Mouse (Mus musculus) lung, embryonic 14.5 days (tissue): ENCODE results near the gene Gpc6. TPM values are rescaled to one million over a fixed set of nuclear protein-coding genes. Genes with fewer than 3 reads are reported as not detected.
A peak's percentile ranks its signal among the peaks of the same experiment; 100 is the strongest.

Experiments
- ATAC-seq: fragments of 200-750 bp; cut with Nextera tagmentation; 2 replicates; pipeline ENCODE4 v1.8.0; 2017; ENCODE audit warnings: mild to moderate bottlenecking, moderate TSS enrichment, moderate library complexity; ENCODE audit not compliant: insufficient read depth
- DNase-seq: peaks from one replicate; pipeline ENCODE4 v3.0.0-alpha.2; 2015
- H3K27ac ChIP-seq: fragments of 300-500 bp; sonication (generic); 2 replicates; pipeline ENCODE4 v1.5.1; 2014; ENCODE audit warnings: low read depth, mild to moderate bottlenecking, moderate library complexity
- H3K27me3 ChIP-seq: fragments of 300-500 bp; sonication (generic); 2 replicates; pipeline ENCODE4 v1.6.1; 2014; ENCODE audit warnings: low read length, control low read depth; ENCODE audit not compliant: insufficient read depth
- H3K36me3 ChIP-seq: fragments of 300-500 bp; sonication (generic); 2 replicates; pipeline ENCODE4 v1.6.1; 2014; ENCODE audit warnings: control low read depth; ENCODE audit not compliant: insufficient read depth
- H3K4me1 ChIP-seq: fragments of 300-500 bp; sonication (generic); 2 replicates; pipeline ENCODE4 v1.6.1; 2014; ENCODE audit warnings: antibody characterized with exemption, control low read depth; ENCODE audit not compliant: insufficient read depth
- H3K4me2 ChIP-seq: fragments of 300-500 bp; sonication (generic); 2 replicates; pipeline ENCODE4 v1.6.1; 2014; ENCODE audit warnings: mild to moderate bottlenecking
- H3K4me3 ChIP-seq: fragments of 300-500 bp; sonication (generic); 2 replicates; pipeline ENCODE4 v1.5.1; 2014; ENCODE audit warnings: low read depth, low read length
- H3K9ac ChIP-seq: fragments of 300-500 bp; sonication (generic); 2 replicates; pipeline ENCODE4 v1.6.1; 2014
- H3K9me3 ChIP-seq: fragments of 300-500 bp; sonication (generic); 2 replicates; pipeline ENCODE4 v1.6.1; 2016; ENCODE audit warnings: low read depth, low read length, control low read depth
- CTCF ChIP-seq: IDR thresholded peaks from 2 replicates; pipeline ENCODE4 v1.5.1; 2016; ENCODE audit warnings: antibody characterized with exemption, low read depth
- WGBS: fragments of 180-500 bp; shearing (Covaris S2); extraction: QIAGEN DNeasy Blood & Tissue Kit; methylation state at CpG from one replicate; pipeline ENCODE4 v1.1.7; 2014; 5-methylcytosine and 5-hydroxymethylcytosine counted together
- polyA plus RNA-seq: library from polyadenylated mRNA; unstranded; fragments of >200 nt; fragmentation: Nextera tagmentation; extraction: Ambion mirVana; gene quantifications from 2 replicates; pipeline ENCODE4 v1.2.1, GENCODE M21; 2014

Gpc6 gene
- polyA plus RNA-seq, 1 experiment from 2014 or later, result 38.9 TPM

- 66% methylated on average over 6 of the region's 6 CpGs for WGBS
These were observed 573.7 kb downstream of the Gpc6 start for GRCm38 (mm10) chr14:117498785-117499184.

GRCm38 (mm10) chr14:117499354-117499753 is 574.2 kb downstream of the Gpc6 start:
- ATAC-seq, result no peak
- H3K9me3 ChIP-seq, result no peaks in the 10 kb centered on the region
- no peak overlapping the region for H3K9ac ChIP-seq
- 35% methylated on average over 4 of the region's 4 CpGs for WGBS
- no peak overlapping the region for H3K27ac ChIP-seq
- H3K4me3 ChIP-seq, result no peak overlapping the region
- no peaks in the 10 kb centered on the region for H3K36me3 ChIP-seq
- H3K4me2 ChIP-seq, result no peak overlapping the region
- no peaks in the 10 kb centered on the region for H3K4me1 ChIP-seq
- no peaks in the 10 kb centered on the region for H3K27me3 ChIP-seq
- no peak for DNase-seq
- no peak for TF ChIP-seq CTCF

More at GRCm38 (mm10) chr14:117498785-117499184, 573.7 kb downstream of the Gpc6 start:
- Histone ChIP-seq H3K9ac (no peak overlapping the region), H3K27ac (no peak overlapping the region), H3K4me1 (no peaks in the 10 kb centered on the region), H3K4me3 (no peak overlapping the region), H3K4me2 (no peak overlapping the region), H3K27me3 (no peaks in the 10 kb centered on the region), H3K36me3 (no peaks in the 10 kb centered on the region), H3K9me3 (no peaks in the 10 kb centered on the region)
- ATAC-seq (no peak), DNase-seq (no peak)
- TF ChIP-seq CTCF, result no peak

- DNase-seq, result no peak
- Histone ChIP-seq H3K9ac (no peak overlapping the region), H3K4me3 (no peak overlapping the region), H3K9me3 (no peaks in the 10 kb centered on the region), H3K27me3 (no peaks in the 10 kb centered on the region), H3K4me2 (no peak overlapping the region), H3K27ac (no peak overlapping the region), H3K4me1 (no peaks in the 10 kb centered on the region), H3K36me3 (no peaks in the 10 kb centered on the region)
- no peak for TF ChIP-seq CTCF
- no peak for ATAC-seq
- 66% methylated on average over 2 of the region's 2 CpGs for WGBS
These were observed 589.7 kb downstream of the Gpc6 start for GRCm38 (mm10) chr14:117514829-117515228.

GRCm38 (mm10) chr14:117519574-117519973 is 594.5 kb downstream of the Gpc6 start:
- H3K9me3 ChIP-seq, result no peaks in the 10 kb centered on the region
- ATAC-seq (no peak), DNase-seq (peak; percentile 23)
- no peaks in the 10 kb centered on the region for H3K4me1 ChIP-seq
- H3K36me3 ChIP-seq, result no peaks in the 10 kb centered on the region
- H3K4me2 ChIP-seq, result no peak overlapping the region
- whole genome bisulfite sequencing, result 44% methylated on average over 8 of the region's 8 CpGs
- TF ChIP-seq CTCF, result no peak
- no peaks in the 10 kb centered on the region for H3K27me3 ChIP-seq
- no peak overlapping the region for H3K4me3 ChIP-seq
- H3K9ac ChIP-seq, result no peak overlapping the region
- no peak overlapping the region for H3K27ac ChIP-seq

GRCm38 (mm10) chr14:117520706-117521105 is 595.6 kb downstream of the Gpc6 start:
- 90% methylated on average over 2 of the region's 2 CpGs for WGBS
- H3K4me3 ChIP-seq, result no peak overlapping the region

GRCm38 (mm10) chr14:117525133-117525532 is 600.0 kb downstream of the Gpc6 start:
- 56% methylated on average over 6 of the region's 6 CpGs for WGBS
- H3K4me2 ChIP-seq, result no peak overlapping the region
- no peaks in the 10 kb centered on the region for H3K27me3 ChIP-seq
- no peaks in the 10 kb centered on the region for H3K9me3 ChIP-seq
- no peaks in the 10 kb centered on the region for H3K4me1 ChIP-seq
- ATAC-seq (no peak), DNase-seq (no peak)
- no peaks in the 10 kb centered on the region for H3K36me3 ChIP-seq
- no peak overlapping the region for H3K4me3 ChIP-seq
- H3K9ac ChIP-seq, result no peak overlapping the region
- H3K27ac ChIP-seq, result no peak overlapping the region
- no peak for TF ChIP-seq CTCF

More at GRCm38 (mm10) chr14:117520706-117521105, 595.6 kb downstream of the Gpc6 start:
- no peak for TF ChIP-seq CTCF
- Histone ChIP-seq H3K4me2 (no peak overlapping the region), H3K36me3 (no peaks in the 10 kb centered on the region), H3K9ac (no peak overlapping the region), H3K27ac (no peak overlapping the region), H3K9me3 (no peaks in the 10 kb centered on the region), H3K27me3 (no peaks in the 10 kb centered on the region), H3K4me1 (no peaks in the 10 kb centered on the region)
- ATAC-seq (no peak), DNase-seq (no peak)

GRCm38 (mm10) chr14:117527053-117527452 is 601.9 kb downstream of the Gpc6 start:
- Histone ChIP-seq H3K9ac (no peak overlapping the region), H3K27me3 (no peaks in the 10 kb centered on the region), H3K27ac (no peak overlapping the region), H3K4me3 (no peak overlapping the region), H3K4me1 (no peaks in the 10 kb centered on the region), H3K4me2 (no peak overlapping the region), H3K9me3 (no peaks in the 10 kb centered on the region), H3K36me3 (no peaks in the 10 kb centered on the region)
- ATAC-seq, result no peak
- WGBS, result 89% methylated on average over 7 of the region's 7 CpGs
- DNase-seq, result no peak
- TF ChIP-seq CTCF, result no peak

- Histone ChIP-seq H3K9ac (no peak overlapping the region), H3K4me1 (no peaks in the 10 kb centered on the region), H3K27me3 (no peaks in the 10 kb centered on the region), H3K4me2 (no peak overlapping the region), H3K4me3 (no peak overlapping the region), H3K9me3 (no peaks in the 10 kb centered on the region), H3K36me3 (no peaks in the 10 kb centered on the region), H3K27ac (no peak overlapping the region)
- 62% methylated on average over 3 of the region's 3 CpGs for WGBS
- no peak for ATAC-seq
- no peak for DNase-seq
- no peak for TF ChIP-seq CTCF
These were observed 604.3 kb downstream of the Gpc6 start for GRCm38 (mm10) chr14:117529439-117529838.
